Mouse (Mus musculus) kidney, postnatal 25 days (tissue): ENCODE results near the gene Camsap2.

Experiments
- DNase-seq, 2 experiments: peaks; one replicate each; pipeline ENCODE4 v3.0.0; 2021; ENCODE audit warnings: mixed read lengths in 2 of 2

Gene Camsap2

DNA sequence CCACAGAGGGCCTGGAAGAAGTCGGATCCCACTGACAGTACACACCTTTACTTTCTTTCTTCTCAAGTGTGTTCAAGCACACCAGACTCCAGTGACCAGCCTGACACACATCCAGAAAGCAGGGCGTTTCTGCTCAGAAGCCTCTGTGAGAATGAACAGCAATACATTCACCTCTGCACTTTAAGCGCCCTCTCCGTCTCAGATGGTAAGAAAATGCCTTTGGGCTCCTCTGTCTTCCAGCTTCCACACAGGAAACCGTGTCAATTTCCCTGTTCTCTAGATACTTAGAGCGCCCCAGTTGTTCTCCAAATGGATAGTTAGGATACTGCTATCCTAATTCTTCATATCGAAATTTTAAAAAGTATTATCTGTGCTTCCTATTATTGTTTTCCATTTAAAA, 2.2 kb downstream of the Camsap2 start:
- no peak for DNase-seq

DNA sequence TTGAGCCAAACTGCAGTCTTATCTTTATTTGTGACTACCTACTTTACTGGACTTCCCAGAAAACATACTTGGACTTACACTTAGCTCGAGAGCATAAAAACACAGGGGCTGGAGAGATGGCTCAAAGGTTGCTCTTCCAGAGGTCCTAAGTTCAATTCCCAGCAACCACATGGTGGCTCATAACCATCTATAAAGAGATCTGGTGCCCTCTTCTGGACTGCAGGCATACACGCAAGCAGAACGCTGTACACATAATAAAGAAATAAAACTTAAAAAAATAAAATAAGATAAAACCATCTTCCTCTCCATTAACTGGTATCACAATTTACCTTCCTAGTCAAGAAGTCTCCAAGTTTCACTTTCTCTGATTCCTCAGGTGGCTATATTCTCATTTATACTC, 5.4 kb downstream of the Camsap2 start:
- DNase-seq = no peak

DNA sequence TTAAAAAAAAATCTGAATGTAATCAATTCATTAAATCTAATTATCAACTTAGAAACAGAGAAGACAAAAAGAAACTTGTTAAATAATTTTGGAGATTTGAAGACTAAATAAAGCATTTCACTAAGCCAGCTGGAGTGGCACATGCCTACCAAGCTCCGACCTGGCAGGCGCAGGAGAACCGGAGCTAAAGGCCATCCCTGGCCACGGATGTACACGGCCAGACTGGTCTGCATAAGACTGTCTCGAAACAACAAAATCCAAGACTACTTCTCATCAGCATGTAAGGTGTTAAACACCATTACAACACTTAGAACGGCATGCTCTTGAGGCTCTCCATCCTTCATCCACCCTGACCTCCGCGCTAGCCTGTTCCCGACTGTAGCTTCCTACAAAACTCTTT, 11.2 kb downstream of the Camsap2 start:
- DNase-seq = no peak

DNA sequence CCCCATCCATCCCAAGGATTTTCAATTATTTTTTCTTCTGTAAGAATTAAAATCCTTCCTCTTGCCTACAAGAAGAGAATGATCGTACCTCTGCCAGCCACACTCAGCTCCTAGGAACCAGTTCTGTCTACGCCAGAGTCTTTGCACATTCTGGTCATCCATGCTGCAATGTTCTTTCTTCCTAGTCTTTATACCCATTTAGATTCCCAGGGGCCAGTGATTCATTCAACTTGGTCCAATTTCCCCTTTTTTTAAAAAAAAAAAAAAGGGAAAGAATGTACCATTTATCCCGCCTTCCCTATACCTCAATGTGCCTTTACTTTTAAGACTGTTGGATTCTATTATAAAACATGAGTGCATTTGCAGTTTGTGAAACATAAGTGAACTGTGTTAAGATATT, 12.4 kb downstream of the Camsap2 start:
- no peak for DNase-seq

DNA sequence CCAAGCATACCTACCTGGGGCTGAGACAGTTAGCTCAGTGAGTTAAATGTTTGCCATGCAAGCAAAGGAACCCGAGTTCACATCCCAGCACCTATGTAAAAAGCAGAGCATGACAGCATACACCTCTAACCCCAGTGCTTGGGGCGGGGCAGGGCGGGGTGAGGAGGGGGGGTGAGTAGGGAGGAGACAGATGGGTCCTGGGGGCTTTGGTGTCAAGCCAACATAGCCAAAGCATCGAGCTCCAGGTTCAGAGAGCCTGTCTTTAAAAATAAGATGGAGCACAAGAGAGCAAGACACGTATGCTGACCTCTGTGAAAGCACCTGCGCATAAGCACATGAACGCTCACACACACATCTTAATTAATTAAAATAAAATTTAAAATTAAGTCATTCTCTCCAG, 12.8 kb downstream of the Camsap2 start:
- no peak for DNase-seq

DNA sequence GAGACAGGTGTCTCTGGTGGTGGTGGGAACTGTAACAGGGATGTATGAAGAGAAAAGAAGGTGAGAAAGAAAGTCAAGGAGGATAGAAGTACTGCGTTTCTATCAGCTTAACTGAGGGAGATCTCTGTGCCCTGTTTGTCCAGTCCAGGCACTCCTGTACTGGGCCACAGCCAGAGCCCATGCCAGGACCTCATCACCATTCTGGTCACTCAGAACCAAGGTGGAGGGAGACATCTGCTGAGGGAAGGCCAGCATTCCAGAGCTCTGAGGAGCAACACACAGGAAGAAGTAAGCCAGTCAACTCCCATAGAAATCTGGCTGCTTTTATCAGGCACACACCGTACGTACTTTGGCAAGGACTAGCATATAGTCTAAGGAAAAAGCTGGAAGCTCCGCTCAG, 14.1 kb downstream of the Camsap2 start:
- no peak for DNase-seq

DNA sequence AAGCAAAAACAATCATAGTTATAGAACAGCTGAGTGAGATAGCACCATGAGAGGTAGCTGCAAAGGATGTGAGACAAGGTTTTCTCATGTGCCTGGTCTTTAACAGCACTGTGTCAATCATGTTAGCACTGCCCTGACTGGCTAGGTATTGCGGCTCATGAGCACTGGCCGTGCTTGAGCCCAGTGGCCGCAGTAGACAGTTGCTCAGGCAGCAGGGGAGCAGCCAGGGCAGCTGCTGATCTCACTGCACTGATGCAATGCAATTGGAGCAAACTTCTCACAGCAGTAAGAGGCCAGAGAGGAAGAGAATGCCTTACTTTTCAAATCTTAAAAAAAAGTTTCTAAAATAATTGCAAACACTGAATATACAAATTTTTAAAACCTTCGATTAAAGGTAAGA, 16.5 kb downstream of the Camsap2 start:
- DNase-seq = no peak

DNA sequence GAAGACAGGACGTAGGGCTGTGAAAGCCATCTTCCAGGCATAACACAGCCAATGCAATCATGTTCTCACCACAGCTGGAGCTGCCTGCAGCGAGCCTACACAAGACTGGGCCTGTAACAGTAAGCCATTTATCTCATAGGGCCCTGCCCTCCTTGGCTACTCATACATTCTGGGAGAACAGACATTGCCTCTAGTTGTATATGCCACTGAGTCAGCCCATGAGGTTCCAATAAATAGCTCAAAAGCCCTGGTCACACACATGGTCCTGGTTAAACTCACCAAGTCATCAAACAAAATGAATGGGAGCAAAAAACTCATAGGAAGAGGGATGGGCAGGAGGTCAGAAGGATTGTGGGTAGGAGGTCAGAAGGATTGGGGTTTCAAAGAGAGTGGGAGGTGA, 17.3 kb downstream of the Camsap2 start:
- no peak for DNase-seq

DNA sequence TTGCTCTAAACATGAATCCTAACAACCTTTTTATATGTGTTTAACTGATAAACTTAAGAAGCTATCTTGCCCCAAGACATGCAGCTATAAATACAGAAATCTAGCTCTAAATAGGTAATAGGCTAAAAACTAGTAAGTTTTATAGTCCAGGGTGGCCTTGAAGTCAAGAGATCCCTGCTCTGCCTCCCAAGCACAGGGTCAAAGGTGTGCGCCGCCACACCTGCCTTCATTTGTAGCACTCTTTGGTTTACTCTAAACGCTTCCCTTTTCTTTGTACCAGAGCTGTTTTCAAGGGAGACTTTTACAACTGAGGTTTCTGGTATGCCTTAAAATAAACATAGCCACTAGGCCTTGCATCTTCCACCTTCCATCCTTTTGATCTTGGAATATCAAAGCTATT, 18.3 kb downstream of the Camsap2 start:
- DNase-seq = no peak

DNA sequence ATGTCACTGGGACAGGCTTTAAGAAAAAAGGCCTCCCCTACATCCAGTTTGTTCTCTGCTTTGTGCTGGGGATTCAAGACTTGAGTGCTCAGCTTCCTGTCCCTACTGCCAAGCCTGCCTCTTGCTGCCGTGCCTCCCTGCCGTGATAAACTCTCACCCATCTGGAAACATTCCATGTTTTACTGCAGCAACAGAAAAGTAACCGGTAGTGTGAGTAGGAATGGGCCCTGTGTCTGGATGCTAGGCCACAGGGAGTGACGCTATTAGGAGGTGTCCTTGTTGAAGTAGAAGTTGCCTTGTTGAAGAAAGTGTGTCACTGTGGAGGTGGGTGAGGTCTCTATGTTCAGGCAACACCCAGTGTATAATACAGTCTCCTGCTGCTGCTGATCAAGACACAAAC, 20.0 kb downstream of the Camsap2 start:
- DNase-seq = peak; percentile 21 to 47

DNA sequence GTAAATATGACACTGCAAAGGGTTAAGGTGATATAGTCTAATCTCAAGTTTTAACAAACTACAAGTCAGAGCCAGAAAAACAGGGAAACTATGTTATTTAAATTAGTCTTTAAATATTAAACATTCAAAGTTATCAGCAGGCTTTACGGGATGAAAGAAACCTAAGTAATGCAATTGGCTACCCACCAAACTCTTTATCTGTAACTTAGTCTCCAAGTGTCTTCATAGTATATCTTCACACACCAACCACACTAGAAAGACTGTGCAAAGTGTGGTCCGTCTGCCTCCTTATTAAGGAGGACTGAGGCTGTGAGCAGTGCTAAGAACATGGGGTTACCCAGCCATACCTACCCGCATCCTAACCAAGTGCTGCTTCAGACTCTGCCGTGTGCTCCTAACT, 23.6 kb downstream of the Camsap2 start:
- DNase-seq = no peak

DNA sequence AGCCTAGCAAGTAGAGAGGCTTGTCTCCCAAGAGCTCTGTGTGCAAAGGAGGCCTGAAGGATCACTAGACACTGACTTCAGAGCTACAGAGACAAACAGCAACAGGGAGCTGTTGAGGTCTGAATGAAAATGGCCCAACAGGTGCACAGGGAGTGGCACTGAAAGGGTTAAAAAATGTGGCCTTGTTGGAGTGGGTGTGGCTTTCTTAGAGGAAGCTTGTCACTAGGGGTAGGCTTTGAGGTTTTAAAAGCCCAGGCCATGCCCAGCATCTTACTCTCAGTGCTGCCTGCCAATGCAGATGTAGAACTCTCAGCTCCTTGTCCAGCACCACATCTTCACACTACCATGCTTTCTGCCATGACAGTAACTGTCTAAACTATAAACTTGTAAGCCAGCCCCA, 29.6 kb downstream of the Camsap2 start:
- DNase-seq = no peak

DNA sequence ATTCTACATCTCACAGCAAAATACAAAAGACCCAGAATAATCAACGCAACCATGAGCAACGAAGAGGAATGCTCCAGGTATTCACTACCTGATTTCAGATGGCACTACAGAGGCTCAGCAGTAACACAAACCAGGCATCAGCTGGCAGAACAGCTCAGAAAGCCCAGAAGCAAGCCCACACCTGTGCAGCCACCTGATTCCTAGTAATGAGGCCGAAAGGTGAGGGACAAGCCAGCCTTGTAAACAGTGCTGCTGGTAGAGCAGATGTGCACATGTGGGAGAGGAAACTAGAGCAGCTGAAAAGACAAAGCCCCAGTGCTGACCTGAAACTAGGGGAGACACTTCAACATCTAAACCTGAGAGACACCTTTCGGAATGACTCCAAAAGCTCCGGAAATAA, 36.7 kb downstream of the Camsap2 start:
- no peak for DNase-seq

DNA sequence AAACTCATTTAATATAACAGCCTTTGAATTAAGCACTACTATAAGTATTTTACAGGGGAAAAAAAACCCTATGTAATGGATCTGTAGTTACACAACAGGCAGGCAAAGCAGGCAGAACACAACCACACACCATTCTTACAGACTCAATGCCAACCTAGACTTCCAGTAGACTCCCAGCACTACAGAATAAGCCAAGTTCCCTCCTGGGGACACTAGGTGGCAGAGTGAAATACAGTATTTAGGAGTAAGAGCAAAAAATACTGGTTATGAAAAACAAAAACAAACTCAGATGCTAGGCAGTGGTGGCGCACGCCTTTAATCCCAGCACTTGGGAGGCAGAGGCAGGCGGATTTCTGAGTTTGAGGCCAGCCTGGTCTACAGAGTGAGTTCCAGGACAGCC, 39.5 kb downstream of the Camsap2 start:
- DNase-seq = peak in 1 of 2 experiments; percentile 63

DNA sequence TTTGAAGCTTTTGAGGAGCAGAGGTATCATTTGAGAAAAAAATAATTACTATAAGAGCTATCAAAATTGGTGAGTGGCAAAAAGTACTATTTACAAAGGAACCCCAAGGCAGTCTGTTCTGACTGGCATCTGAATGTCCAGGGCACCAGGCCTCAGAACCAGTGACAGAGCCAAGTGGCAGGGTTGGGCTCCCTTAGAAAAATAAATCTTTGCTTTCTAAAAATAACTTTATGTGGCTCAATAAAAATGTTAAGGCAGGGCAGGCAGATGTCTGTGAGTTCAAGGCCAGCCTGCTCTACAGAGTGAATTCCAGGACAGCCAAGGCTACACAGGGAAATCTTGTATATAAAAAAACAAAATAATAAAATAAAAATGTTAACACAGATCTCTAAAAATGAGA, 51.9 kb downstream of the Camsap2 start:
- DNase-seq = no peak

DNA sequence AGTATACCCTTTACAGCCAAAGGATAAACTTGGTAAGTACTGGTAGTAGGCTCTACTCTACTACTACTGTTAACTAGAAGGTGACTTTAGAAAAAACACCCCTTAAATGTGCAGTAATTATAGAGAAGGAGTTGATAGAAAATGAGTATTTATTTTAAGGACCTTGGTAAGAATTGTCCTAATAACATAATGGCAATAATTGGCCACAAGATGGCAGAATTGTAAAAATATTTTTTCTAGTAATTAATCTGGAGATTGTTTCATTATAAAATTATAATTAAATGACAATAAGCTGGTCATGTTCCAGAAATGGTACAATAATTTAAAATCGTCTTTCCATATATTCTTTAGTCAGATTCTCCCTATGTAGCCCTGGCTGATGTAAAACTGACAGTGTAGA, 56.1 kb downstream of the Camsap2 start:
- no peak for DNase-seq

DNA sequence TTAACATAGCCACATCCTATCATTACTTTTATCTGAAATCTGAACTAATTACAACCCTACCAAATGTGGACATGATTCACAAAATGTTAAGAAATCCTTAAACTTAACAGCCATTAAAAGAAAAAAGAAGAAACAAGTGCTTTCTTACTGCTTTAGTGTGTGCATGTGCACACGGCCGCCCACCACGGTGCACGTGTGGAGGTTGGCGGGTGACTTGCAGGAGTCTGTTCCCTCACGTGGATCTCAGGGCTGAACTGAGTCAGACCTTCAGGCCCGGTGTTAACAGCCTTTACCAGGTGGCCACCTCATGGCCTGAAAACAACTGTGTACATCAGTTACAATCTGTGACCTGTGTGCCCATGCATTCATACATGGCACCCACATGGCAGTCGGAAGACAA, 68.5 kb downstream of the Camsap2 start:
- DNase-seq = no peak

DNA sequence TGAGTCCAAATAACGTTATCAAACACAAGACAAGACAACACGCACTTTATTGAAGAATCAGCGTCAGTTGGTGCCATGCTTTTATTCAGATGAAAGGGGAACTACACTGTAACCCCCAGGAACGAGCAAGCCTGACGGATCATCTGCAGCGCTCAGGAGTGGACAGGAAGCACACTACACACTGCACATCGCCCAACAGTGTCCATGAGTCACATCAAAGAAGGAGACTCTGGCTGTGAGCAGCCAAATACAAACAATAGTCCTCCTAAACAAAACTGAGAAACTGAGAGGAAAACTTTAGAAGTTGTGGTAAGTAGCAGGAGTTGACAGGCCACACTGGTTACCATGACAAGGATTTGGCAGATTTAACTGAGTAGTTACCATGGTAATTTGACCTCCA, 77.7 kb downstream of the Camsap2 start:
- DNase-seq = no peak

DNA sequence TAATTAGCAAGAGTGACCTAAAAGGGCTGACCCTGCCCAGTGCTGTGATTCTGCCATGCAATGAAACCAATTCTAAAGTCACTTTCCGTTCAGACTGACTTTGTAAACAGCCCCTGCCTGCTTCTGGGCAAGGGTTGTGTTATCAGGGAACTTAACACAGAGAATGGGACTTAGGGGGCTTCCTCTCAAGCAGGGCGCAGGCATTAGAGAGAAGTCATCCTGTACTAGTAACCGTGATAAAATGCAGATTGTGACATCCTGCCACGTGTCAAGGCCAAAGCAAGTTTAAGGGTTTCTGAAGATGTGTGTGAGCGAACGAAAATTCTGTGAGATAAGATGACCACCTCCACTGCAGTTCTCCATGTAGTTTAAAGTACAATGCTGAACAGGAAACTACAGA, 79.8 kb downstream of the Camsap2 start:
- no peak for DNase-seq

DNA sequence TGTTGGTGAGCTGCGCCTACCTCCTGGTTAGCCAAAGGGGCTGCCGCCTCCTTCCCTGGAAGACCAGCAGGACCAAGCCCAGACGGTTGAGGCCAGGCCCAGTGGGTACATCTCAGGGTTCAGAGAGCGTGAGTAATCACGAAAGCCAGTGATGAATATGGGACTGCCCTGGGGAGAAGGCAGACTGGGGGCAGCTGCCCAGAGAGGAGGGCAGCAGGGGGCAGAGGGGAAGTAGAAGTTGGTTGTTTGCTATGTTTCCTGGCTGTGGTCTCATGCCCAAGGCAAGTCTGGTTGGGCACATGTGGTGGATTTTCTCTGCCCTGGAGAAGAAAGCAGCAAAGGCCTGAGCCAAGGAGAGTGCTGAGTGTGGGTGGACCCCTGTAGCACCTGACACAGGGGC, 82.5 kb downstream of the Camsap2 start:
- no peak for DNase-seq

DNA sequence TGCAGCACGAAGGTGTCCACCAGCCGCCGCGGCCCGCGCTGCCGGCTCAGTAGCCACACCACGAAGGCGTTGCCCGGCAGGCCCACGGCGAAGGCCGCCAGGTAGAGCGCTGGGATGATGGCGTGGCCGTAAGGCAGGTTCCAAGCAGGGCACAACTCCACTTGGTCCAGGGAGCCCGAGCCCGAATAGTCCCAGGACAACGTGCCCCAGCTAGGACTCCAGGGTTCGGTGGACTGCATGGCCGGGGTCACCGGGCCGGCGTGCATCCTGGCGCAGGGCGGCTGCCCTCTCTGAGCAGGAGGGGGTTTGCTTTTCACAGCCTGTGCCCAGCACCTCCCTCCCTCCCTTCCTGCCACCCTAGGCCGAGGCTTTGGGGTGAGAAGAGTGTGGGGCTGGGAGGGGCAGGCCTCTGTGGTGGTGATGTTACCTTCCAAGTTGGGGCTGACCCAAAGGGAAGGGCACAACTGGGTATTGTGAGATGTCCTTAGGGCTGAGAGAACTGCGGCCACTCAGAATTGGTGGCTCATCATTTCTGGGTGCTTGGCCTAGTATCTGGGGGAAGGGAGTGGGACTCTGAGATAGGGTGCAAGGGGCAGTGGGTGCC, 85.2 kb downstream of the Camsap2 start, which contains the start of gene Gpr25:
Gene Gpr25 (minus strand): TSS at position 239 of the 604 bp plus-strand sequence.
- DNase-seq = peak in 1 of 2 experiments; percentile 35

DNA sequence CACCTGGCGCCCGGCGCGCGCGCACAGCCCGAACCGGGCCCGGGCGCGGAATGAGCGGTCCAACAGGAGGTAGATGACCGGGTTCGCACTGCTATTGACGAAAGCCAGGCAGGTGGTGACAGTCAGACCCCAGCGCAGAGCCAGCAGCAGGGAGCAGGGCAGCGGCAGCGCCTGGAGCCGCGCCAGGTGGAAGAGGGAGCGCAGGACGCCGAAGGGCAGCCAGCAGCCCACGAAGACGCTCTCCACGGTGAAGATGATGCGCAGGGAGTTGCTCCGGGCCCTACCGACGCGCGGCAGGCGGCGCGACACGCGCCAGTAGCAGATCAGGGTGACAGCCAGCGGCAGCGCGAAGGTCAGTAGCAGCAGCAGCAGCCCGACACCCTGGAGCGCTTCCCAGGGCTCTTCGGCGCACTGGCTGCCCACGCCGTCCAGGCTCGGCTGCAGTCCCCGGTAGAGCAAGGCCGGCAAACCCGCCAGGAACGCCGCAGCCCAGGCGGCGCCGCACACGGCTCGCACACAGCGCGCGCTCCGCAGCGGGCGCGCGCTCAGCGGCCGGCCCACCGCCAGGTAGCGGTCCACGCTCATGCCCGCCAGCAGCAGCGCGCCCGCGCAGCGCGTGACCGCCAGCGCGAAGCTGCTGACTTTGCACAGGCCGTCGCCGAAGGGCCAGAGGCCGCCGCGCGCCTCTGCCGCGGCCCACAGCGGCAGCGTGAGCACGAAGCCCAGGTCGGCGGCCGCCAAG, 85.8 kb downstream of the Camsap2 start:
- peak; percentile 58 to 85 for DNase-seq

DNA sequence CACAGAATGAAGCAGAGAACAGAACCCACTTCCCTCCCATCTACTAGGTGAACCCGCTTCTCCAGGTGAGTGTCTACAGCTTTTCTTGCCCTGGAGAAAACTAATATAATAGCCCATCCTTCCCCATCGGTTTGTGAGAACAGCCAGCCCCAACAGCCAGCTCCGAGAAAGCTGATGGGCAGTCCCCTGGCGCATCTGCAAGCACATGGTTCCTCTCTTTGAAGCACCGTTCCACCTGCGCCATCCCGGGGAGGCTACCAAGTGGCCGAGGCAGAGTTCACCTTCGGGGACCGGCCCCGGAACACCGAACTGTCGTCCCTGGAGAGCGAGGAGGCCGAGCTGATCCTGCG, 86.4 kb downstream of the Camsap2 start:
- no peak for DNase-seq

DNA sequence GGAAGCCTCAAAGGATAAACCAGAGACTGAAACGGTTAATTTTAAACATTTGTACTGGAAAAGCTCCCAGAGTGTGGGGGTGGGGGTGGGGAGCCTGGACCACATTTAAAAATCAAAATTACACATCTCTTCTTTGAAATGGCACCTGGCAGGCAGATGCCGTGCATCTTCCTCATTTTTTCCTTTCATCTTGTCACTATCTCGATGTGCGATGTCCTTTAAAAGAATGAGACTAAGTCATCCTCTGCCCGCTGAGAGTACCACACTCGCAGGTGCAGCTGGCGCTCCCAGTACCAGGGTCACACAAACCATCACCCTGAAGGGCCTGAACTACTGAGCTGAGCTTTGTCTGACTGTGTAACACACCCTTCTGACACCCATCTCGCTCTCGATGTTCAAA, 87.4 kb downstream of the Camsap2 start:
- DNase-seq = no peak

DNA sequence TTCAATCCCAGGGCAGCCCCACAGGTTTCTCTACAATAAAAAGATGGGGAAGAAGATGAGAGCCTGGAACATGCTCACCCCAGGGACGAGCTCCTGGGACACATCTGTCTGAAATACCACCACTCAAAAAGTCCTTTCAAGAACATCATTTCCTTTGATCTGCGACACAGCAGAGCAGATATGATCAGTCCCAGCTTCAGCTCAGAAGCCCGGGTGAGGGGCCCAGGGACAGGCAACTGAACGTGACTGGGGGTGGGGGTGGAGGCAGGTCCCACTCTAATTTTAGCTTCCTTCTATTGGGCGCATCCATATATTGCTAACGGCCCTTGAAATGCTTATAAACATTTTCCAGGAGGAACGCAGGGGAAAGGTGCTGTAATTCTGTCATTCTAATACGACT, 90.2 kb downstream of the Camsap2 start:
- DNase-seq = no peak
